Mouse (Mus musculus) testis, adult 2 months (tissue): ENCODE results near the gene App. TPM values are rescaled to one million over a fixed set of nuclear protein-coding genes. Genes with fewer than 3 reads are reported as not detected.

Experiments used
- H3K27ac ChIP-seq: fragments of 200-500 bp; 2 replicates; pipeline ENCODE4 v1.5.1; 2012; ENCODE audit warnings: low read depth, low read length; ENCODE audit not compliant: control insufficient read depth, insufficient read depth
- H3K27me3 ChIP-seq: fragments of 200-500 bp; 2 replicates; pipeline ENCODE4 v1.6.1; 2012; ENCODE audit warnings: mild to moderate bottlenecking, low read length, moderate library complexity; ENCODE audit not compliant: control insufficient read depth, insufficient read depth
- H3K36me3 ChIP-seq: fragments of 200-500 bp; 2 replicates; pipeline ENCODE4 v1.6.1; 2012; ENCODE audit warnings: mild to moderate bottlenecking, low read length; ENCODE audit not compliant: control insufficient read depth, insufficient read depth
- H3K4me1 ChIP-seq: fragments of 200-500 bp; 2 replicates; pipeline ENCODE4 v1.6.1; 2012; ENCODE audit warnings: low read length; ENCODE audit not compliant: control insufficient read depth, insufficient read depth
- H3K4me3 ChIP-seq: fragments of 200-500 bp; 2 replicates; pipeline ENCODE4 v1.5.1; 2012; ENCODE audit warnings: low read depth, mild to moderate bottlenecking, low read length, moderate library complexity, mixed read lengths; ENCODE audit not compliant: control insufficient read depth
- CTCF ChIP-seq: fragments of 200-500 bp; IDR thresholded peaks from 2 replicates; pipeline ENCODE4 v1.5.1; 2012; ENCODE audit warnings: low read depth, mild to moderate bottlenecking, inconsistent platforms, low read length, moderate library complexity; ENCODE audit not compliant: control insufficient read depth, insufficient read depth, insufficient replicate concordance
- POLR2A ChIP-seq: fragments of 200-500 bp; IDR thresholded peaks from 2 replicates; pipeline ENCODE4 v1.6.1; 2012; ENCODE audit warnings: low read depth, mild to moderate bottlenecking, inconsistent platforms, low read length, moderate library complexity; ENCODE audit not compliant: control insufficient read depth
- polyA plus RNA-seq: library from polyadenylated mRNA; depleted of rRNA; stranded (reverse); fragments of >200 nt; gene quantifications from 2 replicates; pipeline ENCODE4 v1.2.3, GENCODE M21; 2012

App gene
- polyA plus RNA-seq, 1 experiment: 89.0 TPM

DNA sequence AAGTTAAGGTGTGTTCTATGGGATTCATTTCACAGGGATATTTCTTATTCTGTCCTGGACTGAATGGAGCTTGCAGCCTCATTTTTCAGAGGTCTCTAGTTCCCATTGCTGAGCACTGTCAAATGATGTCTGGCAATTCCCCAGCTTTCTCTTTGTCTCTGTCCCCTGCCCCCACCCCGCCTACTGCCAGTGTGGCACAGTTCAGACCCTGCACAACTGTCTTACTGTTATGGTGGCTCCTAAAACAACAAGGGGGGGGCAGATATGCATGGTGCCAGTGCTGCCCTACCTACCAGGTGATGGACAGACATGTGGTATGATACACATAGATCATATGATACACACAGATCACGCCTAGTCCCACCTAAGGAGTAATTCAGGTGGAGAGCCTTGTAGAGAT, 216.9 kb downstream of the App start:
- Histone ChIP-seq H3K27ac (no peak overlapping the region), H3K4me1 (no peaks in the 10 kb centered on the region; the same call in 1 of the 2 replicates), H3K27me3 (no peaks in the 10 kb centered on the region), H3K4me3 (no peak overlapping the region), H3K36me3 (no peaks in the 10 kb centered on the region)
- TF ChIP-seq POLR2A (no peak), CTCF (no peak)

DNA sequence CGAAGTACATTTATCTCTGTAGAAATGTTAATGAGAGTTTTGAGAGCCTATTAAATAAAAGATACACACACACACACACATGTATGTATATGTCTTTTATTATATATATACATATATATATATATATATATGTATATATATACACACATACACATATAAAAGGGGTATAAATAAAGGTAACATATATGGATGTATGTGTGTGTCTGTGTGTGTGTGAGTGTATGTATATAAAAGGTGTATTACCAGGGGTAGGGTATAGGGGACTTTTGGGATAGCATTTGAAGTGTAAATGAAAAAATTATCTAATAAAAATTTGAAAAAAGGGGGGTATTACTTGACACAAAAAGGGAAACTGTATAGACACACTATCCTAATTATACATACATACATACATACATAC, 217.7 kb downstream of the App start:
- H3K36me3 ChIP-seq: no peaks in the 10 kb centered on the region
- TF ChIP-seq POLR2A (no peak), CTCF (no peak)
- H3K4me3 ChIP-seq: no peak overlapping the region
- no peaks in the 10 kb centered on the region for H3K27me3 ChIP-seq
- H3K4me1 ChIP-seq: no peaks in the 10 kb centered on the region; the same call in 1 of the 2 replicates
- H3K27ac ChIP-seq: no peak overlapping the region

DNA sequence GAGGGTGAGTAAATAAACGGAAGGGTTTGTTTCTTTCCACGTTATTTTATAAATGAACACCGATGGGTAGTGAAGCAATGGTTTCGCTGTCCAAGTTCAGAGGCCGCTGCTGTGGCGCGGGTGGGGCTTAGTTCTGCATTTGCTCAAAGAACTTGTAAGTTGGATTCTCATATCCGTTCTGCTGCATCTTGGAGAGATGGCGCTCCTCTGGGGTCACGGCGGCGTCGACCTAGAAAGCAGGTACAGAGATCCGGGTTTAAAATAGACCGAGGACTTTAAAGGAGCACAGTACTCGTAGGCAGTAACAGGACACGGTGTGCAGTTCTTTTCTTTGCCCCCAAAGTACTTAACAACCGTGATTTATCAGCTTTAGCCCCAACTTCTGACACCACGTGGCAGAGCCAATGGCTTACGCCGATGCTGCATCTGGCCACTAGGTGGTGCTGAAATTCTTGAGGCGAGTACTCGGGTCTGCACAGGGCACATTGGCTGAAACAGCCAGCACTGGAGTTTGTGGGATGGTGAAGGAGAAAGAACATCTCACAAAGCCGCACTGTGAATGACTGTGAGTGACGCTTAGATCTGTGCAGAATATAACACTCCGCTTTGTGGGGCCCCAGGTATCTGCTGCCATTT, 218.2 kb downstream of the App start:
- Histone ChIP-seq H3K4me3 (peak overlapping the region; percentile 12), H3K36me3 (no peaks in the 10 kb centered on the region), H3K27me3 (no peaks in the 10 kb centered on the region), H3K4me1 (no peaks in the 10 kb centered on the region; the same call in 1 of the 2 replicates), H3K27ac (no peak overlapping the region)
- peak; percentile 94 for TF ChIP-seq CTCF
- no peak for TF ChIP-seq POLR2A

DNA sequence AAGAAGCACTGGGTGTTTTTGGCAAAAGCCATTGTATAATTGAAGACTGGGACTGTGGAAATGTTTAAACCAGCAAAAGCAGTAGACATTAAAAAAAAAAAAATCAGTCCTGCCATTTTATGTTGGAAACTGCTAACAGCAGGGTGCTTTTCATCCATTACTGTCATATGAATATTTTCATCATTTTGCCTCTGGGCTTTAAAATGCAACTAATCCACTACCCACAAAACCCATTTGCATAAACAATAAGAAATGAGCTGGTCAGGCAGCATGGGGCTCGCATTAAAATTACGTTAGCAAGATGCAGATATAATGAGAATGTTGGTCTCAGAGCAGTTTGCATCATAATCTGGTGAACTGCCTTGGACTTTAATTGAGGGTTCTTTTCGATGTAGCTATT, 242.5 kb downstream of the App start:
- no peaks in the 10 kb centered on the region for H3K4me1 ChIP-seq

DNA sequence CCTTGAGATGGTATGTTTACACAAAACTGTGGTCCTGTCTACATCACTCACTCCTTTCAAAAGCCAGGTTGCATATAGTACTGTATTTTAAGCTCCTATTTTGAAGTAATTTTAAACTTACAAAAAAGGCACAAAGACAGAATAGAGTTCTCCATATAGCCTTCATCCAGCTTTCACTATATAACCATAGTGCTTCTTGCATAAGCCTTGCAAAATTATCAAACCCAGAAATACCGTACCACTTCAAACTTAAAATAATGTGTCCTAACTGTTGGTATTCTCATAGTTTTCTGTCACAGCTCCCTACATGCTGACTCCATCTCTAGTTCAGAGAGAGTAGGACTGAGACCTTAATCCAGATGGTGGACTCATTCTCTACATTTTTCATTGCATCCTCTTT, 245.7 kb downstream of the App start:
- H3K27me3 ChIP-seq: no peaks in the 10 kb centered on the region
- H3K36me3 ChIP-seq: no peaks in the 10 kb centered on the region
- TF ChIP-seq CTCF (no peak), POLR2A (no peak)
- H3K4me1 ChIP-seq: no peaks in the 10 kb centered on the region
- no peak overlapping the region for H3K4me3 ChIP-seq
- H3K27ac ChIP-seq: no peak overlapping the region

More for the DNA sequence above, 242.5 kb downstream of the App start:
- no peak overlapping the region for H3K4me3 ChIP-seq
- no peaks in the 10 kb centered on the region for H3K27me3 ChIP-seq
- no peak overlapping the region for H3K27ac ChIP-seq
- H3K36me3 ChIP-seq: no peaks in the 10 kb centered on the region
- TF ChIP-seq CTCF (no peak), POLR2A (no peak)

DNA sequence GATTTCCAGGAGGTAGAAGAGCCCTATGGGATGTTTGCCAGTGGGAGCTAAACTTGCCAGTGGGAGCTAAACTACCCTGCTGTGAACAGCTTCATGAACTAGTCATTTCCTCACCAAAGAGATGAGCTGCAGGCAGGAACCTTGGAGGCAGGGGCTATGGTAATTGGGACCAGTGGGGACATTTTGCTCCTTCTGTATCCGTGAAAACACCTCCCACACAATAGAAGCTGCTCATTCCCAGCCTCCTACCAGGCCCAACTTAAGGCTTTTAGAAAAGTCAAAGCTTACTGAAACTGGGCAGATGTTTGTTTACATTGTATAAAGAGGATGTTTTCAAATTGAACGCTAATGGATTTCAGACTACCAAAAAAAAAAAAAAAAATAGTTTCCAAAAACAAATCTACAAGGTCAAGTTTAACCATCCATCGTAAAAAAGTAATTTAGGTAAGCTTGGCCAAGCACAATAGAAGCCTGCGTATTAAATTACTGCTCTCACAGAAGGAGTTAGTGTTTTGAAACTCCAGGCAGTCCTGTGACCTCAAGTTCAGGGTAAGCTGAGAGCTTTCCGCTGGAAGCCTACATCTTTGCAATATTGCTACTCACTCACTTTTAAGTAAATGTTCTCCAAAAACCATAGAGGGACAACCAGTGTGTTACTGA, 253.8 kb downstream of the App start:
- Histone ChIP-seq H3K4me3 (no peak overlapping the region), H3K27ac (no peak overlapping the region), H3K27me3 (no peaks in the 10 kb centered on the region), H3K4me1 (no peaks in the 10 kb centered on the region), H3K36me3 (no peaks in the 10 kb centered on the region)
- no peak for TF ChIP-seq CTCF
- no peak for TF ChIP-seq POLR2A

DNA sequence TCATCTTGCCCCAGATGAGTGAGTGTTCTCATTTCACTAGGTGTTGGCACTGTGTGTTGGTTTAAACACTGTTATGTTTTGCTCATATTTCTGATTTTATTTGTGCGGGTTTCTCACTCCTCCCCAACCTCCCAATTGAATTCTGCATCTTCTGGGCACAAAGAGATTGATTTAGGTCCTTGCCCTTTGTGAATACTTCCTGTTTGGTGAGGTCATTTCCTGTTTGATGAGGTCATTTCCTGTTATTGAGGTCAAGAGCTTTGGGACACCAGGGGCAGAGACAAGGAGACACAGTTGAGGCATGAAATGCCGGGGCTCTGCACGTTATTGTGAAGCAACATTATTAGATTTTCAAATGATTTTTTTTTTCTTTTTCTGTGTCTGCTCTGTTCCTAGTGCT, 254.5 kb downstream of the App start:
- H3K27me3 ChIP-seq: no peaks in the 10 kb centered on the region
- no peaks in the 10 kb centered on the region for H3K36me3 ChIP-seq
- H3K4me3 ChIP-seq: no peak overlapping the region
- no peak overlapping the region for H3K27ac ChIP-seq
- no peaks in the 10 kb centered on the region for H3K4me1 ChIP-seq
- TF ChIP-seq POLR2A (no peak), CTCF (no peak)

DNA sequence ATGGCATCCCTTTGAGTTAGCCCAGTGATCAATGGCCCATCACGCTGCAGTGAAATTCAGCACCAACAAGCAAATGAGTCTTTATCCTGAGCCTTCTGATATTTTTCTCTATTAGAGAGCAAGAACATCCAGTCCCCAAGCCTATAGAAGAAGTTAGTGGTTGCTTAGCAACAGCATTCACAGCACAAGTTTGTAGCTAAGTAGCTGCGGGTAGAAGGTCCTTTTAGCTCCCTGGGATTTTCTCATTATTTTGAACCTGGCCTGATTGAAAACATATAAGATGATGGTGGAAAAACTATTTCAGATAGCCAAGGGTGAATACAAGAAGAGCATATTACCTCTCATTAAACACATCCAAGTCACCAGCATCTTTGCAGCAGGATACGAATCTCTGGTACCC, 256.8 kb downstream of the App start:
- H3K27me3 ChIP-seq: no peaks in the 10 kb centered on the region
- no peaks in the 10 kb centered on the region for H3K36me3 ChIP-seq
- TF ChIP-seq POLR2A: no peak
- no peak for TF ChIP-seq CTCF
- H3K4me1 ChIP-seq: no peaks in the 10 kb centered on the region
- no peak overlapping the region for H3K27ac ChIP-seq
- H3K4me3 ChIP-seq: no peak overlapping the region
